Mouse (Mus musculus) 416B (cell line): Measurements from ENCODE around the gene Shld2.

Experiments
- DNase-seq: peaks from one replicate; pipeline ENCODE4 v3.0.0; 2011; ENCODE audit warnings: low read depth

Shld2 gene

GRCm38 (mm10) chr14:34310234-34310965, at the start of gene Shld2, which contains the start of gene Glud1:
Gene Shld2, minus strand, starts transcription at chr14:34310493.
Gene Glud1, plus strand, starts transcription at chr14:34310727.
- peak; percentile 94 for DNase-seq

- no peak for DNase-seq
These were observed 49.5 kb upstream of the Shld2 start for GRCm38 (mm10) chr14:34359676-34360244.

- DNase-seq, result no peak
These were observed 47.6 kb upstream of the Shld2 start for GRCm38 (mm10) chr14:34357671-34358455.

- DNase-seq, result no peak
These were observed 45.0 kb upstream of the Shld2 start, which contains the start of gene Fam25c for GRCm38 (mm10) chr14:34355301-34355700. Gene Fam25c, minus strand, starts transcription at chr14:34355433.

- no peak for DNase-seq
These were observed 44.2 kb upstream of the Shld2 start for GRCm38 (mm10) chr14:34354456-34354855.

- DNase-seq, result no peak
These were observed 43.0 kb upstream of the Shld2 start for GRCm38 (mm10) chr14:34353326-34353725.

GRCm38 (mm10) chr14:34352523-34352922, 42.2 kb upstream of the Shld2 start:
- no peak for DNase-seq

- no peak for DNase-seq
These were observed 41.4 kb upstream of the Shld2 start for GRCm38 (mm10) chr14:34351660-34352059.

GRCm38 (mm10) chr14:34349007-34349406, 38.7 kb upstream of the Shld2 start:
- DNase-seq, result no peak

- no peak for DNase-seq
These were observed 38.0 kb upstream of the Shld2 start for GRCm38 (mm10) chr14:34348301-34348700.

GRCm38 (mm10) chr14:34347084-34347483, 36.8 kb upstream of the Shld2 start:
- no peak for DNase-seq

- peak; percentile 34 for DNase-seq
These were observed 35.7 kb upstream of the Shld2 start for GRCm38 (mm10) chr14:34345771-34346566.

- no peak for DNase-seq
These were observed 34.1 kb upstream of the Shld2 start for GRCm38 (mm10) chr14:34344361-34344760.

GRCm38 (mm10) chr14:34343078-34343477, 32.8 kb upstream of the Shld2 start:
- peak; percentile 73 for DNase-seq

- DNase-seq, result no peak
These were observed 31.7 kb upstream of the Shld2 start for GRCm38 (mm10) chr14:34341993-34342392.

GRCm38 (mm10) chr14:34339446-34339845, 29.2 kb upstream of the Shld2 start:
- no peak for DNase-seq

GRCm38 (mm10) chr14:34332476-34332875, 22.2 kb upstream of the Shld2 start:
- no peak for DNase-seq

- no peak for DNase-seq
These were observed 21.6 kb upstream of the Shld2 start for GRCm38 (mm10) chr14:34331886-34332285.

GRCm38 (mm10) chr14:34330657-34331158, 20.4 kb upstream of the Shld2 start:
- DNase-seq, result no peak

- peak; percentile 41 for DNase-seq
These were observed 17.3 kb upstream of the Shld2 start for GRCm38 (mm10) chr14:34327618-34328017.

GRCm38 (mm10) chr14:34326606-34327005, 16.3 kb upstream of the Shld2 start:
- peak; percentile 66 for DNase-seq
